Mouse (Mus musculus): ENCODE measurements at regions not wholly inside any gene's neighbourhood (a gene's known extent, or its start where the extent isn't known, plus 50 kb on each side); places are given as distances from the start of the nearest gene placed in this dataset.

DNA sequence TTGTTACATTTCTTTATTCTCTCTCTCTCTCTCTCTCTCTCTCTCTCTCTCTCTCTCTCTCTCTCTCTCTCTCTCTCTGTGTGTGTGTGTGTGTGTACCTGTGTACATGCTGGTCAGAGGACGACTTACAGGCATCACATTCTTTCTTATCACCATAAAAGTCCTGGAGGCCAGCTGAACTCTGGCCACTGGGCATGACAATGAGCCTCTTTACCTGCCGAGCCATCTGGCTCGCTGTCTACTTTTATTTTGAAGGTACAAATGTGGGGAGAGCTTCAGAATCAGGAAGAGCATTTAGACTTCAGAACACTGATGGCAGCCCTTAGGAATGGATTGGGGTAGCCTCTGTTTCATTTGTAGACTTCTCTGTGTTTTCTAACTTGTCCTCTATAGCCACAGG, 171.0 kb downstream of the Zfp36l1 start:
- DNase-seq = no peak

DNA sequence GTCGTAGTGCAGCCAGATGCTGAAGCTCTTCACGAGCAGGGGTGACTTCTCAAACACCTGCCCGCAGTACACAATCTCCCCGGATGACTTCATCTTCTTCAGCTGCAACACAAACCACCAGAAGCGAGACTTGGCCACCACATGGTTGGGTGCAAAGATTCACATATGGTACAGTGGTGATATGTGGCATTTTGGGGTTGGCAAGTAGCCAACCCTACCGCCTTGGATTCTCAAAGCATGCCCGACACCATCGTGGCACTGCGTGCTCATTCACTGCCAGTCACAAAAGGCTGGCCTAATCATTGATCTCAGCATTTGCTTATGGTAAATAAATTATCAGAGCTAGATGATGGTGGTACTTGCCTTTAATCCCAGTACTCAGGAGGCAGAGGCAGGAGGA, 173.4 kb downstream of the Zfp36l1 start:
- DNase-seq = no peak

DNA sequence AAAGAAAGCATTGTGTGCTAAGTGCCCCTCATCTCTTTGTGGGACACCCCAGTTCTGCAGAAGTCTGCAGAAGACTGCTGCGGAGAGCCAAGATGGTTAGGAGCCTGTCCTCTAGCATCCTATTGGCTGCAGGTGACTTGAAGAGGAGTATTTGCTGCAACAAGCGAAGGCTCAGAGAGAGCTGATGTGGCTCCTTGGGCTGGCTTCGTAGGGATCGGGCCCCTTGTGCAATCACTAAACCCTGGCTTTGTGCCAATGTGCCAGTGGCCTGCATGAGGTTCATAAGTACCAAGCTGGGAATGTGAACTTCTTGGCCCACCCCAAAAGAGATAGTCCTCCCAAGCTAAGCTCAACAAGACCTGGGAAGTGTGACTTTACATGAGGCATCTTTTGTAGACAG, 174.9 kb downstream of the Zfp36l1 start:
- peak; percentile 68 for DNase-seq

DNA sequence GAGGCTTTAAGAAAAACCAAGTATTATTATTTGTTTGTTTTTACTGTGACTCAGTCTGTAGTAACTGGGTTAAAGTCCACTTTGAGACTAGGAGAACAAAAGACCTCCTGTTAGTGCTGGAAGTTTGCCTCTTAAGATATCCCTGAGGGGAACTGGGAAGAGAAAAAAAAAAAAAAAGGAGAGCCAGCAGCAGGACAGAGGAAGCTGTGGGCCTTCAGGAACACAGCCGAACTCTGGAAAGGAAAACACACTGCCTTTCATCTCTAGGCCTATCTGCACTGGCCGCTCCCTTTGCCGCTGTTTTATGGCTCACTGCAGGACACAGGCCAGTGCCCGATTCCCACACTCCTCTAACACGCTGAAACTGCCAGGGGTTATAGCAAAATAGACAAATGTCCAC, 176.1 kb downstream of the Zfp36l1 start:
- DNase-seq = no peak

DNA sequence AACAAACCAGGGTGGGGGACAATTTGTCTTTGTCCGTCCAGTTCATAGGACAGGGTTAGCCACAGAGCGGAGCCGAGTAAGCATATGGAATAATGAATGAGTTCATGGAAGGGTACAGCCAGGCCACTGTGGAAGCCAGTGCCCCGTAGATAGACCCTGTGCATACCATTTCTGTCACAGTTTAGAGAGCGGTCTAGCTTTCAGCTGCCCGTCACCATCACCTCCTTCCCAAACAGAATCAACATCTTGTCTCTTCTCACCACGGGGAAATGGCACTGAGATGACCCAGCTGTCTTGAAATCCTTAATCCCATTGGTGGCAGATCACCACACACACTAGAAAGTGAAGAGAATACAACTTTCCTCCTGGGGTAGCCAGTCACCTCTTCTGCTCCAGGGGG, 178.7 kb downstream of the Zfp36l1 start:
- no peak for DNase-seq

DNA sequence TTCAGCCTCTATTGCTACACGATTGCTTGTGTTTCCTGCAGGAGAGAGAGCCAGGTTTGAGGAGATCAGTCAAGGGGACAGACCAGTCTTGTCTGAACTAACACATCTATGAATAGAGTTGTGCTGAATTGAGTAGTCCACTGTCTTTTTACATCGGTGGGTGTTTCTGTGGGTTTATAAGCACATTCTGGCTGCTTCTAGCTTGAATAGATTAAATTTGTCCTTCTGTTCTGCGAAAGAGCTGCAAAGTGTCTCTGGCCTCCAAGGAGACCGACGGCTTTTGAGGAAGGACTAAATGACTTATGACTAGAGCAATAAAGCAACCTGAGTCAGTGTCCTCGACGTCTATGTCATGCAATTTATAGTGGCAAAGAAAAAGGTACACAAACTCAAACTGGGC, 179.9 kb downstream of the Zfp36l1 start:
- DNase-seq = no peak

DNA sequence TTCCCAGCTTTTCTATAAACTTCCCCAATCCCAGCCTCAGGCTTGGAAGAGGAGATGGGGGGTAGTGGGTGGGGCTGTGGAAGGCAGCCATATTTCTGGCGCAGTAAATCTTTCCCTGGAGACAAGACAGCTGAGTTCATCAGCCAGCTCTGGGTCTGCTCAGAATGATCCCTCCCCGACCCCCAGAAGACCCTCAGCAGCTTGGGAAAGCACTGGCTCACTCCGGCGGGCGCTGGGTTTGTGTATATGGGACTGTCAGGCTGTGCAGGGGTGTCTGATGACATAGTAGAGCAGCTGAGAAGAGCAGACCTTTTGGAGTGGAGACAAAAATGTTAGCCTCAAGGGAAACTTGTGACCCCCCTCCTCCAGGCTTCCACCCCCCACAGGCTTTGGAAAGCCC, 181.4 kb downstream of the Zfp36l1 start:
- no peak for DNase-seq

DNA sequence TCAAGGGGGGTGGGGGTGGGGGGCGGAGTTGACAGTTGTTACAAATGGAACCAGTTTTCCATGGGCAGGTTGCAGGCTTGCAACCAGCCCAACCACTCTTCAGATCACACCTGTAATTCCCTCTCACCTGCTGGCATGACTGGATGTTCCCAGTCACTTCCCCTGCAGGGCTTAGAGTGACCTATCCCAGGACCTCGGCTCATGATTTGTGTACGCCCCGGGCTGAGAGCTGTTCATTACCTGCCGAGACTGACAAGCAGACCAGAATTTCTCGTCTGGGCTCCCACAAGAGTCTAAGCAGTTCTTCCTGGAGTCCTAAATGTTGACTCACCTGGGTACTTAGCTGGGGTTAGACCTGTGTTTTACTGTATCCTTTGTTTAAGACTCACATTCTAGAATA, 183.0 kb downstream of the Zfp36l1 start:
- DNase-seq = no peak

DNA sequence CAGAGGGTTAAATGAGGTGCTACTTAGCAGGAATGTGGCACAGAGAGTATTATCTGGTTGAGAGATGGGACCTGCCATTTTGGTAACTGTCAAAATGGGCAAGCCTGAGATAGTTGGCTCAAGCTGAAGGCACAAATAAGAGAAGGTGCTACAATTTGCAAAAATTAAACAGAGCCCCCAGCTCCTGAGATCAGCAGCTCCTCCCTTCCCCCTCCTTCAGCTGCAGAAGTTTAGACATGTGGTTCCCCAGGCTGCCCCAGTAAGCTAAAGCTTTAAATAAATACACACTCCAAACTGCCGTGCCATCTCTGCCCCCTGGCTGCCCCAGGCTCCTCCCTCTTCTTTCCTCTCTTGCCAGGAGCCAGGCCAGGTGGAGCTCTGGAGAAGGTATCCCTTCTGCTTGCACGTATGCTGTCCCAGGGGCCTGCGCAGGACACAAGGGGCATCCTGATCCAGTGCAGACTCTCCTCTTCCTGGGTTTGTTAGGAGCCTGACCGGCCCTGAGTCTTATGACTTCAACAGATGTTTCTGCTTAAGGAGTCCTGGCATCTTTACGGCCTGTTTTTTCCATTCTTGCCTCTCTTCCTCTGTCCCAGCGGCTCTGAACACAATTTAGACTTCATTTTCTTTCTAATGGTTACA, 184.0 kb downstream of the Zfp36l1 start:
- no peak for DNase-seq

DNA sequence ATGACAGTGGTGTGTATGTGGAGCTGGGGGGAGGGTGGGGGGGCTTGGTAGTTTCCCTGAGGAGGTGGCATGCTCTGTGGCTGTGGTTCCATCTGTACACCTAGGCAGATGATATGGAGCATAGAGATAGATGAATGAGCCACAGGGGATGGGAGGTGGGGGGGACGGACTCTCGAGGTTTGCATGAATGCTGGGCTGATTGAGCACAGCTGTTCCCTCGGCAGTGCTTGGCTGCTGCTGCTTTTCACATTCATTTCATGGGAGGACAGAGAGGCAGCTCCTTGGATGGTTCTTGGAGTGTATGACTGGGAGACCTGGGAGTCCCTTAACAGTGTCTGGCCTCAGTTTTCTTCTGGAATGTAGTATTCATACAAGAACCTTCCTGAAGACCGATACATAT, 184.5 kb downstream of the Zfp36l1 start:
- DNase-seq = no peak

DNA sequence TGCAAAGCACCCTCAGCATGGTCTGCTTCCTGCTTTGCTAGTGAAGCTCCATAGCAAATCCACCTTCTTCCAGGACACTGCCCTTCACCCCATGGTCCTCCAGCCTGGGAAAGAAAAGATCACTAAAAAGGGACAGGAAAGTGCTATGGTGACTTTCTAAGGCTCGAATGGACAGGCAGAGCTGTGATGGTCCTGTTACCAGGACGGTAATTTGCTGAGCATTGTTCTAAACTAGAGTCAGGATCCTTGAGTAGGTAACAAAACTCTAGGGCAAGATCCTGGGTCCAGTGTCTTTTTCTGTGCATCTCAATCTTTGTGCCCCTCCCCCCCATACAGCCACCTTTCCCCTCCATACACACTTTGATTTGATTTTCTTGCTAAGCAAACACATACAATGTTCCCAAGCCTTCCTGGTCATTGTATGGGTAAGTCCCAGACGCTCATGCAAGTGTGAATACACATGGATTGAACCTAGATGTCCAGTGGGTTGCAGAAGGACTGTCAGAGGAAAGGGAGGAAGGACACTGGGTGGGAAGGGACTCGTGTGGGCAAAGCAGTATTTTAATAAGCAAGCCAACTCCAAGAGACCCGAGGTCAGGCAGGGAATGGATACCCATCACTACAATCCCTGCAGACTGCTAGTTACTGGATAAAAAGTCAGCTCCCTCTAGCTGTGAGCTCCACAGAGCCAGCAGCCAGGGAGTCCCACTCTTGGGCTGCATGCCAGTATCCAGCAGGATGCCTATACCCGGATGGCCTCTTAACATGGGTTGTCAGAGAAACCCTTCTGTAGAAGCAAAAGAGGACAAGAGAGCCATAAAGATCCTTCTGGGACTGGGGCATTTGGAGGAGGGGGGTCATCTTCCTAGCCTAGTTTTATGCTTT, 186.9 kb downstream of the Zfp36l1 start:
- DNase-seq = peak; percentile 45

DNA sequence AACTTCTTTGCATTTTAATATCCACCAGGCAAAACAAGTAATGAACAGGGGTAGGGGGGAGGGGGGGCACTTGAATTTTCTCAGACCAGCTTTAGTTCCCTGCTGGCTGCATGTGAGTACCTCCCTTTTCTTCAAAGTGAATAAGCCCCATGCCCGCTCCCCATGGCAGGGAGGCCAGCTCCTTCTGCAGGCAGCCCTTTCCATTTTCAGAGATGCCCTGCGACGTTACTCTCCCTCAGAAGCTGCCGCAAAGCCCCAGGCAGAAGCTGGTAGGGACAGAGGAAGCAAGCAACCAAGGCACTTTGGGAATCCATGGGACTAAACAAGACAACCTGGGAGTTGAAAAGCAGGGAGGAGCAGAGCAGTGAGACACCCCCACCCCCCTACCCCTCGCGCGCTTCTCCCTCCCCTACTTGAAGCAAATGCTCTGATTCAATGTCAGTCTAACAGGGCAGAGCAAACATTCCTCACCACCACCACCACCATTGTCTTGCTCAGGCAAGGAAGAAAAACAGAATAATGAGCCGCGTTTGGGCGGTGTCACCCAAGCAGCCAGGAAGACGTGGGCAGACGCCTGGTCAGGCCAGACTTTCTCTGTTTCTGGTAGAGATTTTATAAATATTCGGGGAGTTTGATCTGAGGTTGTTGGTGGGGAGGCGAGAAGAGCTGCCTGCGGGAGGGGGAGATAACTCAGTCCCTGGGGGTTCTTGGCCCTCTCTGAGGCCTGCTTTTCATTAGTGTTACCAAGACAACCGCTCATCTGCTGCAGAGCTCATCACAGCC, 187.7 kb downstream of the Zfp36l1 start:
- DNase-seq = no peak

DNA sequence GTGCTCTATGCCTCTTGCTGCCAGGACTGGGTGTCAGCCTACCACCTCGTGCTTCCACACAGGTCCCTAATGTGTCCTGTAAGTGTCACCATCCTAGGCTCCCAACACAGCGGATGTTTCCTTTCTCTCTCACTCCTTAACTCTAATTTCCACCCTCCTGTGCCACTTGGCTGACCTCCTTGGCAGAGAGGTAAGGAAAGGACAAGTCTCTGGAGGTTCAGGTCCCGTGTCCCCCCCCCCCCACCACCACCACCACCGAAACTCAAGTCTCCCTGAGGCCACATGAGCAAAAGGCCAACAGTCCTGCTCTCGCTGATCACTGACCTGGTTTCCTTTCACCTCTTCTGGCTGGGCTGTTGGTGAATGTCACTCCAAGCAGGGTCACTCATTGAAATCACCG, 189.0 kb downstream of the Zfp36l1 start:
- DNase-seq = no peak

DNA sequence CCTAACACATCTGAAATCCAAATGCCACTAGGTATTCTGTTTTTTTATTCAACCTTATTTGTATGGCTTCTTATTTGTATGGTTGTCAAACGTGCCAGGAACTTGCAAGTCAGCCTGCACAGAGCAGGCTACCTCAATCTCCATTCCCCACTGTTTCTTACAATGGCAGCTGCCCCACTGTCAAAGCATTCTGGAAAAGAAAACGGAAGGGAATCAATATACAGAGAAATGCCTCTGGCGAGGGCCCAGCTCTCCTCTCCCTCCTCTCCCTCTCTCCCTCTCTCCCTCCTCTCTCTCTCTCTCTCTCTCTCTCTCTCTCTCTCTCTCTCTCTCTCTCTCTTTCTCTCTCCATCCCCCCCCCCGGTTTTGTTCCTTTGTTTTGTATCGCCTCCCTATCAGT, 191.0 kb downstream of the Zfp36l1 start:
- no peak for DNase-seq

DNA sequence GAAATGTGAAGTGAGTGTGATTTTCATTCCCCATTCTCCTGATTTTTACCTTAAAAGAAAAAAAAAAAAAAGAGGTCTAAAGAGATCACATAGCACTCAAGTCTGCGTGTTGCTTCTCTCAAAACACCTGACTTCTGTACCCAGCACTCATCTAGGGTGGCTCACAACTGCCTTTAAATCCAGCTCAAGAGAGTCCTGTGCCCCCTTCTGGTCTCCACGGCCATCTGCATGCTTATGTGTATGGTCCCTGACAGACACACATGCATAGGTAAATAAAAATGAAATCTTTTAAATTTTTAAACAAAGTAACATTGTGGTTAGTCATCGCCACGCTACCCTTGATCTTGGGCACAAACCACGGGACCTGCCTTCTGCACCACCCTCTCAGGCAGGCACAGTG, 193.8 kb downstream of the Zfp36l1 start:
- no peak for DNase-seq

DNA sequence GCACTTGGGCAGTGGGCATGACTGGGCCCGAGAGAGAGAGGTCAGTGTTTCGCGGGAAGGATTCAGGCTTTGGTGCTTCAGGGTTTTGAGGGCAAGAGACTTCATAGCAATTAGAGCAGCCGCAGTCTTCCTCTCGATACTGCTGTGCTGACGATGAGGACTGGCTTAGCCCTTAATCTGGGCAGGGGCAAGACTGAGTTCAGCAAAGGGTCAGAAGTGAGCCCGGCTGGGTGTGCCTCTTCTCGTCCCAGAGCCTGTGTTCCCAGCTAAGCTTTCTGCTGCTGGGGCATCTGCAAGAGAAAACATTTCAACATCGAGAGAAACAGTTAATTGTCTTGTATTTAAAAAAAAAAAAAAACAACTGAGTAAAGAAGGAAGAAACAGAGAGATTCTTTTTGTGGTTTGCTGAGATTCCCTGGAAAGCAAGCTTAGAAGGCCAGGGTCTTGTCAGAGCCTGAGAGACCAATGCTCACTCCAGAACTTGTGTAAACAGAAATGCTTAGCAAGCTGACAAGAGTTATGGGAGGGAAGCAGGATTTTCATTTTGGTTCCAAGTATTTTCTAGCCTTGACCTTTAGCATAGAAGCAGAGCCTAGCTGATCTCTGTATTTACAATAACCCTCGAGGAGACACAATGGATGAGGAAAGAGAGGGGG, 195.1 kb downstream of the Zfp36l1 start:
- no peak for DNase-seq

DNA sequence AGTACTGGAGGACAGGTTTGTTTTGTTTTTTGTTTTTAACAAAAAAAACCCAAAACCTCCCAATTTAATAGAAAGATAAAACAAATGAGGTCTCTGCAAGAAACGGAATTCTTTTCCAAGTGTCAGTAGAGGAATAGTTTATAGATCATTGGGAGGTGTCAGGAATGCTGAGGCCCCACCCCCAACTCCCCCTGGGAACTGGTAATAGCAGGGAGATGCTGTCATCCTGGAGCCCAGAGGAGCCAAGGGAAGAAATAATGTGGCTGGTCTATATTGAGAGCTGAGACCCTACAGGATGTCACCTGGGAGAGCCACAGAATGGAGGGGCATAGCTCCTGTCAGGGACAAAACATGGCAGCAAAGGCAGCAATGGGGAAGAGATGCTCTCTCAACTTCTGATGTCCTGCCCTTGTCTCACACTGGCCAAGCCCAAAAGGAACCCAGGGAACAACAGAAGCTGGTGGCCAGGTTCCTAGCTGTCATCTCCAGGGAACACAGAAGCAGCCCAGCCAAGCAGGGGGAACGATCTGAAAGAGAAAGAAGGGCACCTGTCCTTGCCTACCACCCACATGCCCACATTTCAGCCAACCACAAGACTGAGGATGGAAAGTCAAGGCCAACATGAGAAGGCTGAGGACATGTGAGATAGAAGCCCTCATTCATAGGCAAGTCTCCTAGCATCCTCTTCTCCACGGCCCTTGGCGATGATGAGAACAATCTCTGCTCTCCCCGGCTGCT, 195.7 kb downstream of the Zfp36l1 start:
- no peak for DNase-seq

DNA sequence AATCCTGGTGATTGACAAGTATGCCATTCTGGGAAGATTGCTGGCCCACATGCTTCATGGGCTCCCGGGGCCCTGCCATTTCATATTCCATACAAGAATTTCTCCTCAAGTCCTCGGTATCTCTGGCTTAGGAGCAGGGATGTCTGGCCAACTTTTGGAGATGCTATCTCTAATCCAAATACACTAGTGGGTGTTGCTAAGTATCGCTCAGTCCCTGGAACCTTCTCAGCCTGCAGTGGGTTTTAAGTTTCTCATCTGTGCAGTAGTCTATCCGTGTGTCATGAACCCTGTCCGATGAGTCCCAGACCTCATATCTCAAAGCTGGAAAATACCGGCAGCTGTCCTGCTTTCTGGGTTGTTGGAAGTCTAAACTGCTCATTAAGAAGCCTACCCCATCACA, 198.9 kb downstream of the Zfp36l1 start:
- no peak for DNase-seq

DNA sequence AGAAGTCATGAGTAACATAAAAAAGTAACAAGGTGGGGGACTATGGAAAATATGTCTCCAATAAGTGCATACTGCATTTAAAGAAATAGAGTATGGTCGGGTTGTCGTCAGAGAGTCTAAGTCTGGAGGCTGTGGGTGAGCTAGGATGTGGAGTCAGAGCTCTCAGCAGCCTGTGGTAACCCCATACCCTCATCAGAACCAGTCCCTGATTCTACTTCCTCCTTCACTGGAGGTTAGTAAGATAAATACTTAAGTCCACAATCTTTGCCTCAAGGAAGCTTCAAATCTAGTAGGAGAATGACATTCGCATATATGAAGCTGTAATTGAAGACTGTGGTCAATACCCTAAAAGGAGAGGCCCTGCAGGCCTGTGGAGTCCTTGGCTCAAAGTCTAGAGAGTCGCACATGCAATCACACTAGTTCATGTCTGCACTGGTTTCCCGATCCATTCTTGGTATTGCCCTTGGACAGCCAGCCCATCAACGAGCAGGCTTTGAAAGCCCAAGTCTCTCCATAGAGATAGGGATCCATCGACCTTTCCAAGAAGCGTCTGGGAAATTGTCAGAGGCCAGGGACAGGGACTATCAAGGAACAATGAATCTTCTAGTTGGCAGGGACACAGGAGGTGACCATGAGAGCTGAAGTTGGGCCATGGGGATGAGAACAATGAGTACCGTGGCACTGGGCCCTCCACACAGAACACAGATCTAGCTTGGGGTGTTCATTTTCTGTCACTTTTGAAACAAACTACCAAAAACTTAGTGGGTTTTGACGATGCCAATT, 200.3 kb downstream of the Zfp36l1 start:
- peak; percentile 80 for DNase-seq

DNA sequence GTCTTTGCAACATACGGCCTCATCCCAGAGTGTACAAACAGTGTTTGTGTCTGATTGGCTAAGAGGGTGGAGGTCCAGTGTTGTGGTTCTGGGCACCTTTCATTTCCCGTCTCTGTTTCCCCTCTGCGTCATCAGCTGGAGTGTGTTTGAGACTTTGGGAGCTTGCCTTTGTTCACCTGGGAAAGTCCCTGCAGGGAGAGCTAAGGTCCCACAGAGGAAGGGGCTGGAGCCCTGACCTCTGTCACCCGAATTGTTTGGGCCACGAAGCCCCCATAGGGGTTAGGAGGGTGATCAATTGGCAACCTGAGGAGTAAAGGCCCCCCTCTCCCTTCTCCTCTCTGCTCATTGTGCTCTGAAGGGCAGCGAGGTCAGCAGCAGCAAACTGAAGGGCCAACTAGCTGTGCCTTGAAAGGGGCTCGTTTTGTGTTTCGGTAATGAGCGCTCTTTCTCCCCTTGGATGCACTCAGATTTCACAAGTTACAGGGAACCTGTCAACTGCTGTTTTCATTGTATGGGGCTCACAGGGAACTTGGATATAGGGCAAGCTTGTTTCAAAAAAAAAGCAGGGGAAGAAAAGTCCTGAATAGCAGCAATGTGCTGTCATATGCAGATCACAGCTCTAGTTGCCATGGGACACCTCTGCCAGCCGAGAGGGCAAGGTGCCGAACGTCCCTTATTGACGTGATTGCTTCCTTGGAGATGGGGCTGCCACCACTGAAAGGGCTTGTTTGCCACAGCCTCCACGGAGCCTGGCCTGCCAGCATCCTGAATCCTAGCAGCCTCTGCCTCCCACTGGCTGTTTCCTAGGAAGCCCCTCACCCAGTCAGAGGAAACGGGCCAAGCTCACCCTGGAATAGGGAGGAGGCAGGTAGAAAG, 201.7 kb downstream of the Zfp36l1 start:
- DNase-seq = no peak

All from adrenal gland, adult 8-10 months (tissue).